Mouse (Mus musculus): ENCODE measurements around the gene Slc22a27. TPM values are rescaled to one million over a fixed set of nuclear protein-coding genes. Genes with fewer than 3 reads are reported as not detected.

Slc22a27 gene
- polyA plus RNA-seq, 1 experiment from 2014 or later: not detected

Small RNA genes lying within 50 kb of the gene (microRNA-seq; reads per million reads assigned to microRNA genes)
- not detected for gene Gm24951

Other genes with a start within 250 kb of the Slc22a27 start
- not detected in 2 replicates for gene Slc22a26, start 163.4 kb downstream of the Slc22a27 start, polyA plus RNA-seq (2014; fragmentation: Nextera tagmentation; extraction: Ambion mirVana)
- not detected in 2 replicates for gene Slc22a28, start 166.0 kb upstream of the Slc22a27 start, polyA plus RNA-seq (2014; fragmentation: Nextera tagmentation; extraction: Ambion mirVana)